Mouse (Mus musculus) gastrocnemius, postnatal 36 days (tissue): ENCODE results near the gene Gab2. TPM values are rescaled to one million over a fixed set of nuclear protein-coding genes. Genes with fewer than 3 reads are reported as not detected.

ENCODE experiments used
- DNase-seq, 2 experiments: peaks; one replicate each; pipeline ENCODE4 v3.0.0; 2022
- intact Hi-C: fragments of 180-260 bp; cut with DNase I; formaldehyde crosslinking; loops from one replicate; pipeline ENCODE4 v1.15.1; 2025
- total RNA-seq, 2 experiments: library from RNA; stranded (reverse); gene quantifications; 2 replicates each; pipeline ENCODE4 v1.2.3; 2021

The Gab2 gene
- total RNA-seq, 2 experiments from 2014 or later: 6.0 to 6.7 TPM

- intact Hi-C loops: no loop called here
Measured at GRCm38 (mm10) chr7:97334406-97334805, 253.0 kb downstream of the Gab2 start.

GRCm38 (mm10) chr7:97336678-97337077 lies 255.3 kb downstream of the Gab2 start:
- intact Hi-C loops: no loop called here
- DNase-seq: no peak

More at GRCm38 (mm10) chr7:97334406-97334805, 253.0 kb downstream of the Gab2 start:
- DNase-seq: no peak

- intact Hi-C loops: no loop called here
- no peak for DNase-seq
Measured at GRCm38 (mm10) chr7:97338593-97338992, 257.2 kb downstream of the Gab2 start.

- DNase-seq: no peak
- intact Hi-C loops: no loop called here
Measured at GRCm38 (mm10) chr7:97339623-97340022, 258.2 kb downstream of the Gab2 start.

- no peak for DNase-seq
Measured at GRCm38 (mm10) chr7:97340907-97341849, 259.8 kb downstream of the Gab2 start.

GRCm38 (mm10) chr7:97342961-97343360 lies 261.6 kb downstream of the Gab2 start:
- DNase-seq: no peak
- intact Hi-C loops: no loop called here

More at GRCm38 (mm10) chr7:97340907-97341849, 259.8 kb downstream of the Gab2 start:
- intact Hi-C loops: no loop called here

- intact Hi-C loops: no loop called here
- no peak for DNase-seq
Measured at GRCm38 (mm10) chr7:97344655-97345054, 263.3 kb downstream of the Gab2 start.

- DNase-seq: peak; percentile 57 to 64
- intact Hi-C loops: no loop called here
Measured at GRCm38 (mm10) chr7:97345229-97345871, 264.0 kb downstream of the Gab2 start.

- no peak for DNase-seq
- intact Hi-C loops: no loop called here
Measured at GRCm38 (mm10) chr7:97346111-97346821, 264.9 kb downstream of the Gab2 start.

- intact Hi-C loops: no loop called here
- no peak for DNase-seq
Measured at GRCm38 (mm10) chr7:97346822-97347166, 265.4 kb downstream of the Gab2 start.

- DNase-seq: no peak
- intact Hi-C loops: no loop called here
Measured at GRCm38 (mm10) chr7:97347464-97347863, 266.1 kb downstream of the Gab2 start.

- DNase-seq: no peak
- intact Hi-C loops: no loop called here
Measured at GRCm38 (mm10) chr7:97348318-97348717, 266.9 kb downstream of the Gab2 start.

- intact Hi-C loops: no loop called here
Measured at GRCm38 (mm10) chr7:97348836-97349235, 267.4 kb downstream of the Gab2 start.

GRCm38 (mm10) chr7:97349438-97349837 lies 268.1 kb downstream of the Gab2 start:
- DNase-seq: no peak
- intact Hi-C loops: no loop called here

More at GRCm38 (mm10) chr7:97348836-97349235, 267.4 kb downstream of the Gab2 start:
- DNase-seq: no peak

GRCm38 (mm10) chr7:97350891-97351290 lies 269.5 kb downstream of the Gab2 start:
- intact Hi-C loops: no loop called here
- no peak for DNase-seq

GRCm38 (mm10) chr7:97351792-97352513 lies 270.6 kb downstream of the Gab2 start:
- DNase-seq: no peak
- intact Hi-C loops: no loop called here

GRCm38 (mm10) chr7:97353356-97353755 lies 272.0 kb downstream of the Gab2 start:
- intact Hi-C loops: no loop called here
- DNase-seq: no peak

GRCm38 (mm10) chr7:97355068-97355841 lies 273.9 kb downstream of the Gab2 start:
- intact Hi-C loops: no loop called here
- no peak for DNase-seq

- no peak for DNase-seq
- intact Hi-C loops: no loop called here
Measured at GRCm38 (mm10) chr7:97356253-97356652, 274.9 kb downstream of the Gab2 start.

- intact Hi-C loops: no loop called here
- DNase-seq: peak; percentile 67 to 81
Measured at GRCm38 (mm10) chr7:97356875-97357276, 275.5 kb downstream of the Gab2 start.
